Mouse (Mus musculus): Measurements from ENCODE around the gene Ank3. TPM values are rescaled to one million over a fixed set of nuclear protein-coding genes. Genes with fewer than 3 reads are reported as not detected.

Ank3 gene
- polyA plus RNA-seq, 1 experiment from 2014 or later, result 13.4 TPM

DNA sequence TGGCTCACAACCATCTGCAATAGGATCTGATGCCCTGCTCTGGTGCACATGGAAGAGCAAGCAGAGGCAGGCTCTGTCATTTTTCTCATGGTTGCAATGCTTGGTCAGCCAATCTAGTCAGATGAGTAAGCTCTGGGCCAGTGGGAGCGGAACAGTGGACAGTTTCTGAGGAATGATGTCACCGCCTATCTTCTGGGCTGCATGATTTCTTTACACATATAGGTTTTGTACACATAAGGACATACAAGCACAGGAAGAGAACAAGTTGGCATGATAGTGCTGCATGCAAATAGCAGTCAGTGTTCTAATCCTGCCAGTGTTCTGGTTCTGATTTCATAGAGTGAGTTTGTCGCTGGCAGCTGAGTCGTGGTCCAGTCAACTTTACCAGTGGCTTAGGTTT is 517.6 kb downstream of the Ank3 start:
- no peaks in the 10 kb centered on the region for H3K9me3 ChIP-seq (ENCODE audit: control insufficient read depth, low read length)
- no peak overlapping the region for H3K27ac ChIP-seq (ENCODE audit: low read depth, low read length)
- no peak for ATAC-seq (replicated peaks; ENCODE audit: low FRiP score)
- no peak overlapping the region for H3K4me3 ChIP-seq (ENCODE audit: low read depth, low read length)
- H3K27me3 ChIP-seq (replicated peaks; ENCODE audit: control insufficient read depth, insufficient read depth, low read length), result no peaks in the 10 kb centered on the region
- no peak overlapping the region for H3K4me2 ChIP-seq
- 85% methylated on average over 4 of the region's 4 CpGs for WGBS
- H3K4me1 ChIP-seq (replicated peaks; ENCODE audit: control insufficient read depth, insufficient read depth, low read length), result no peaks in the 10 kb centered on the region; the same call in 1 of the 2 replicates
- H3K9ac ChIP-seq (ENCODE audit: low read depth, low read length), result no peak overlapping the region
- H3K36me3 ChIP-seq (ENCODE audit: control insufficient read depth, insufficient read depth, low read length), result no peaks in the 10 kb centered on the region
- no peak for DNase-seq (ENCODE audit: low spot score)

DNA sequence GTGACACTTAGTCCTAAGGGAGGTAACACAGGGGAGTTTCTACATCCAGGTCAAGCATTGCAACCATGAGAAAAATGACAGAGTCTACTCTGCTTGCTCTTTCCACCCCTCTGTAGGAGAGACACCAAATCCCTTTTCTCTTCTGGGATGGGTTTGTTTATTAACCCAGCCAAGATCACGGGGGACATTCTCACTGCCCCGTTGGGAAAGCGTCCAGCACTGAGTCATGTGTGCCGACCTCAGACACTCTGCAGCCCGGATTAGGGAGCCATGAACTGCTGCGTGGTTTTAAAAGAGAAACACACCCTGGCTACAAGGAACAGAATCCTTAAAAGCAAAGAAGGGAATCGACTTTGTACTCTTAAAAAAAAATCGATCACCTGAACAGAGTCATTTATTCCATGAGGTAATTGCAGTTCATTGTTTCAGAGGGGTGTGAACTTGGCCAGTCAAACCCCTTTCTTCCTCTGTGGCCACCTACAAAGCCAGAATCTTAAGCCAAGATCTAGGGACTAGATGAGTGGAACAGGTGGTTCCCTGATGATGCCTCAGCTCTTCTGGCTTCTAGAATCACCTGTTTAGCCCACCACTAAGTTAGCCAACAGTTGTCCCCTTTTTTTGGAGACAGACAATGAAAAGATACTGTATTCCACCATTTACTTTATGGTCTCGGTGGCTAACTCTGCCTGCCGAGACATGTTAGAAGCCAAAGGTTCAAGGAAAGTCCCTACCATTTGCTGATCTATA is 518.3 kb downstream of the Ank3 start:
- 71% methylated on average over 10 of the region's 10 CpGs for WGBS
- Histone ChIP-seq H3K4me3 (ENCODE audit: low read depth, low read length) (no peak overlapping the region), H3K9ac (ENCODE audit: low read depth, low read length) (no peak overlapping the region), H3K9me3 (ENCODE audit: control insufficient read depth, low read length) (no peaks in the 10 kb centered on the region), H3K27me3 (replicated peaks; ENCODE audit: control insufficient read depth, insufficient read depth, low read length) (no peaks in the 10 kb centered on the region), H3K4me2 (no peak overlapping the region), H3K36me3 (ENCODE audit: control insufficient read depth, insufficient read depth, low read length) (no peaks in the 10 kb centered on the region), H3K27ac (ENCODE audit: low read depth, low read length) (no peak overlapping the region), H3K4me1 (replicated peaks; ENCODE audit: control insufficient read depth, insufficient read depth, low read length) (no peaks in the 10 kb centered on the region)
- DNase-seq (ENCODE audit: low spot score), result no peak
- ATAC-seq (replicated peaks; ENCODE audit: low FRiP score), result no peak

DNA sequence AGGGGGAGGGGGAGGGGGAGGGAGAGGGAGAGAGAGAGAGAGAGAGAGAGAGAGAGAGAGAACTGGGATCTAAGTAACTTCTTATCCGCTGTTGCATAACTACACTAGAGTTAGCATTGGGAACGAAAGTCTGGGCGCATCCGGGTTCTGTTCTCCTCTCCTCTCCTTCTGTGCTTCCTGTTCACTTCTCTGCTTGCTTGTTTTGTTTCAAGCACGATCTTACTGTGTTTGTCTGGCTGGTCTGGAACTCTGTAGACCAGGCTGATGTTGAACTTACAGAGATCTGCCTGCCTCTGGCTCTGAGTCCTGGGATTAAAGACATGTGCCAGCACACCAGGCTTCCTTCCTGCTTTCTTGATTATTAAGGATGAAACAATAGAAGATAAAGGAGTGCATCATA is 519.1 kb downstream of the Ank3 start:
- Histone ChIP-seq H3K9ac (ENCODE audit: low read depth, low read length) (no peak overlapping the region), H3K4me3 (ENCODE audit: low read depth, low read length) (no peak overlapping the region), H3K36me3 (ENCODE audit: control insufficient read depth, insufficient read depth, low read length) (no peaks in the 10 kb centered on the region), H3K27ac (ENCODE audit: low read depth, low read length) (no peak overlapping the region), H3K9me3 (ENCODE audit: control insufficient read depth, low read length) (no peaks in the 10 kb centered on the region), H3K27me3 (replicated peaks; ENCODE audit: control insufficient read depth, insufficient read depth, low read length) (no peaks in the 10 kb centered on the region), H3K4me2 (no peak overlapping the region), H3K4me1 (replicated peaks; ENCODE audit: control insufficient read depth, insufficient read depth, low read length) (no peaks in the 10 kb centered on the region; the same call in 1 of the 2 replicates)
- DNase-seq (ENCODE audit: low spot score) (no peak), ATAC-seq (replicated peaks; ENCODE audit: low FRiP score) (no peak)
- WGBS, result 84% methylated on average over 5 of the region's 5 CpGs

DNA sequence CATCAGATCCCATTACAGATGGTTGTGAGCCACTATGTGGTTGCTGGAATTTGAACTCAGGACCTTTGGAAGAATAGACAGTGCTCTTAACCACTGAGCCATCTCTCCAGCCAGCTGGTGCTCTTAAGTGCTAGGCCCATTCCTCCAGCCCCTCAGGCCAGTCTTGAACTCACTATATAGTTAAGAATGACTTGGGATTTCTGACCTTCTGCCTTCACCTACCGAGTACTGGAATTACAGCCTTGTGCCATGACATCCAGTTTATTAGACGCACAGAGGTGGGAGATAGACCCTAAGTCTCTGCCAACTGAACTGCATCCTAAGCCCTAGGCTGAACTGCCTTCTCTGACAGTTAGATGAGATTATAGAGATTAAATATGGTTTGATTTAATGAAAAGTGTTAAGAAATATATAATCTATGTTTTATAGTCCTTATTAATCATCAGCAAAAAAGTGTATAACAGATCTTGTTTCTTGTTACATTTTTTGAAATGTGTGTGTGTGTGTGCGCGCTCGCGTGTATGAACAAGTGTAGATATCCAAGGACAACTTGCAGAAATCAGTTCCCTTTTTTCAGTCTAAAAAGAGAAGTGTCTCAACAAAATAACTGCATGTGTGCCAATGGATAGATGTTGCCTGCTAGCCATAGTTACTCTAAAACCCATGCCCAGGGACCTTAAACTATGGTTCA is 520.0 kb downstream of the Ank3 start:
- DNase-seq (ENCODE audit: low spot score), result no peak
- 87% methylated on average over 6 of the region's 6 CpGs for WGBS
- no peak for ATAC-seq (replicated peaks; ENCODE audit: low FRiP score)

DNA sequence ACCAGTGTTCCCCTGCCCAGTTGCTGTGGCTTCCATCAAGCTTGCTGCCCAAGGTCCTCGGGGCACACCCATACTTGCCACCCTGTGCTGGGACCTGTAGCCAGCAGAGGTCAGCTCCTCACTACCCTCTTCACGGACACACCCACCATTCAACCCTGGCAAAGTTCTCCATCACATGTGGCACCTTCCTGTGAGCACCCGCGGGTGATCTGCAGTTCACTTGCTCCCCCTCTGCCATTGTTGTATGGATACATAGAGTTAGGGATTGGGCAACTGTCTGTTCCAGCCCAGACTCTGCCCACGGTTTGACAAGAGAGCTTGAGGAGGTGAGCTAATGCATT is 520.5 kb downstream of the Ank3 start:
- no peak overlapping the region for H3K9ac ChIP-seq (ENCODE audit: low read depth, low read length)
- no peaks in the 10 kb centered on the region for H3K36me3 ChIP-seq (ENCODE audit: control insufficient read depth, insufficient read depth, low read length)
- 86% methylated on average over 5 of the region's 5 CpGs for WGBS
- DNase-seq (ENCODE audit: low spot score) (no peak), ATAC-seq (replicated peaks; ENCODE audit: low FRiP score) (no peak)
- no peaks in the 10 kb centered on the region for H3K27me3 ChIP-seq (replicated peaks; ENCODE audit: control insufficient read depth, insufficient read depth, low read length)
- no peak overlapping the region for H3K27ac ChIP-seq (ENCODE audit: low read depth, low read length)
- peaks cover 5% of the 10 kb centered on the region for H3K4me1 ChIP-seq (replicated peaks; ENCODE audit: control insufficient read depth, insufficient read depth, low read length)
- no peak overlapping the region for H3K4me3 ChIP-seq (ENCODE audit: low read depth, low read length)
- no peaks in the 10 kb centered on the region for H3K9me3 ChIP-seq (ENCODE audit: control insufficient read depth, low read length)
- no peak overlapping the region for H3K4me2 ChIP-seq

More for the DNA sequence above, 520.0 kb downstream of the Ank3 start:
- no peak overlapping the region for H3K9ac ChIP-seq (ENCODE audit: low read depth, low read length)
- H3K4me1 ChIP-seq (replicated peaks; ENCODE audit: control insufficient read depth, insufficient read depth, low read length), result peaks cover 2% of the 10 kb centered on the region; the same call in 1 of the 2 replicates
- H3K4me3 ChIP-seq (ENCODE audit: low read depth, low read length), result no peak overlapping the region
- no peaks in the 10 kb centered on the region for H3K9me3 ChIP-seq (ENCODE audit: control insufficient read depth, low read length)
- H3K36me3 ChIP-seq (ENCODE audit: control insufficient read depth, insufficient read depth, low read length), result no peaks in the 10 kb centered on the region
- no peaks in the 10 kb centered on the region for H3K27me3 ChIP-seq (replicated peaks; ENCODE audit: control insufficient read depth, insufficient read depth, low read length)
- no peak overlapping the region for H3K4me2 ChIP-seq
- H3K27ac ChIP-seq (ENCODE audit: low read depth, low read length), result no peak overlapping the region

DNA sequence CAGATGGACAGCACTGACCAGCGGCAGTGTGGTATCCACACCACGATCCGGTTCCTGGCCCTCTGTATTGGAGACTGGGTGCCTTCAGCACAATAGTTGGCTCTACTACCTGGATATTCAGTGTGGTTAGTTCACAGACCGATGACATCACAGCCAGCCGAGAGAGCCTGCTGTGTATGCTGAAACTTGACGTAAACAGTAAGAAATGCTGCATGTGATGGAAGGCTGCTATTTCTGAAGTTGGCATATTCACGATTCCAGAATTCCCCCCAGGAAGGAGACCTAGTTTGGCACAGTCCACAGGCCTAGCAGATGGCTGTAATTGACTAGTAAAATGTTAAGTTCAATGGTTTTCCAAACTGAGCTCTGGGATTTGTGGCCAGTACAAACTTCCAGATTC is 521.2 kb downstream of the Ank3 start:
- peaks cover 5% of the 10 kb centered on the region for H3K4me1 ChIP-seq (replicated peaks; ENCODE audit: control insufficient read depth, insufficient read depth, low read length)
- no peaks in the 10 kb centered on the region for H3K27me3 ChIP-seq (replicated peaks; ENCODE audit: control insufficient read depth, insufficient read depth, low read length)
- no peak overlapping the region for H3K4me2 ChIP-seq
- H3K9me3 ChIP-seq (ENCODE audit: control insufficient read depth, low read length), result no peaks in the 10 kb centered on the region
- DNase-seq (ENCODE audit: low spot score) (no peak), ATAC-seq (replicated peaks; ENCODE audit: low FRiP score) (no peak)
- 83% methylated on average over 7 of the region's 7 CpGs for WGBS
- no peaks in the 10 kb centered on the region for H3K36me3 ChIP-seq (ENCODE audit: control insufficient read depth, insufficient read depth, low read length)
- H3K9ac ChIP-seq (ENCODE audit: low read depth, low read length), result no peak overlapping the region
- H3K27ac ChIP-seq (ENCODE audit: low read depth, low read length), result no peak overlapping the region
- no peak overlapping the region for H3K4me3 ChIP-seq (ENCODE audit: low read depth, low read length)

DNA sequence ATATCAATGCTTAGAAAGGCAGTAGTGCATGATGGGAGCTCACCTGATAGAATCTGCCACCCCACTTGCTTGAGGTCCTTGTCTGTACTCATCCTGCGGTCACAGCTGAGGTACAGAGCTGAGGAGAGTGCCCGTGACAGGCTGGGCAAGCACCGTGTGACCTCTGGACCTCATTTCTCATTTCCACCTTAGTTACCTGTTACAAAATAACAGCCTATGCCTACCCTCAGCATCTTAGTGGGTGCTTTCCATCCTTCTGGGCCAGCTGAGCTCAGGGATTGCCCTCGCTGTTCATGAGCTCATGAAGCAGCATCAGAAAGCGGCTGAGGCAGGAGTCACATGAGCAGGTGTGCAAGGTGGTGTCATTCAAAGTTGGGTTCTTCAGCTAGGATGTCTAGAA is 523.5 kb downstream of the Ank3 start:
- no peak for DNase-seq (ENCODE audit: low spot score)
- Histone ChIP-seq H3K27me3 (replicated peaks; ENCODE audit: control insufficient read depth, insufficient read depth, low read length) (no peaks in the 10 kb centered on the region; the same call in 1 of the 2 replicates), H3K27ac (ENCODE audit: low read depth, low read length) (no peak overlapping the region)

DNA sequence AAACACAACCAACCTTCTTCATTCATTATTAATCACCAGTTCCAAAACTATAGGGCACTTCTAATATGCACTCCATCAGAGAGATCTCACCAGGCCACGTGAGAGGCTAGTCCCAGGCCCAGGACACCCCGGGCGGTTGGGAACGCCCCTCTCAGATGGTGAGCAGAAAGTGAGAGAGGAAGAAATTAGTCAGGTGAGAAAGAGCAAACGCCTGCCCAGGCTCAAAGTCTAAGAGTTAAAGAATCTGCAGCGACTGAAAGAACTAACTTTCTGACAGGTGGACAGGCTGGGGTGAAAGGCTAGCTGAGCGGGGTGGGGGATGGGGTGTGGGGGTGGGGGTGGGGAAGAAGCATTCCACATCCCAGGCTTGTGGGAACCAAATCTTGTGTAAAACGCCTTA is 525.2 kb downstream of the Ank3 start:
- H3K9ac ChIP-seq (ENCODE audit: low read depth, low read length), result peak overlapping the region; percentile 1; the same call in 1 of the 2 replicates
- peak overlapping the region; percentile 49 for H3K4me3 ChIP-seq (ENCODE audit: low read depth, low read length)
- ATAC-seq (replicated peaks; ENCODE audit: low FRiP score), result no peak
- H3K27ac ChIP-seq (ENCODE audit: low read depth, low read length), result peak overlapping the region; percentile 36
- peaks cover 17% of the 10 kb centered on the region for H3K4me1 ChIP-seq (replicated peaks; ENCODE audit: control insufficient read depth, insufficient read depth, low read length)
- H3K9me3 ChIP-seq (ENCODE audit: control insufficient read depth, low read length), result no peaks in the 10 kb centered on the region
- DNase-seq (ENCODE audit: low spot score), result no peak
- 14% methylated on average over 8 of the region's 8 CpGs for WGBS
- H3K4me2 ChIP-seq, result peak overlapping the region; percentile 91
- peaks cover 5% of the 10 kb centered on the region for H3K27me3 ChIP-seq (replicated peaks; ENCODE audit: control insufficient read depth, insufficient read depth, low read length)
- no peaks in the 10 kb centered on the region for H3K36me3 ChIP-seq (ENCODE audit: control insufficient read depth, insufficient read depth, low read length)

More for the DNA sequence above, 523.5 kb downstream of the Ank3 start:
- Histone ChIP-seq H3K4me2 (no peak overlapping the region), H3K36me3 (ENCODE audit: control insufficient read depth, insufficient read depth, low read length) (no peaks in the 10 kb centered on the region), H3K4me3 (ENCODE audit: low read depth, low read length) (no peak overlapping the region), H3K9me3 (ENCODE audit: control insufficient read depth, low read length) (no peaks in the 10 kb centered on the region), H3K4me1 (replicated peaks; ENCODE audit: control insufficient read depth, insufficient read depth, low read length) (peaks cover 17% of the 10 kb centered on the region), H3K9ac (ENCODE audit: low read depth, low read length) (no peak overlapping the region)
- 73% methylated on average over 5 of the region's 5 CpGs for WGBS
- no peak for ATAC-seq (replicated peaks; ENCODE audit: low FRiP score)

DNA sequence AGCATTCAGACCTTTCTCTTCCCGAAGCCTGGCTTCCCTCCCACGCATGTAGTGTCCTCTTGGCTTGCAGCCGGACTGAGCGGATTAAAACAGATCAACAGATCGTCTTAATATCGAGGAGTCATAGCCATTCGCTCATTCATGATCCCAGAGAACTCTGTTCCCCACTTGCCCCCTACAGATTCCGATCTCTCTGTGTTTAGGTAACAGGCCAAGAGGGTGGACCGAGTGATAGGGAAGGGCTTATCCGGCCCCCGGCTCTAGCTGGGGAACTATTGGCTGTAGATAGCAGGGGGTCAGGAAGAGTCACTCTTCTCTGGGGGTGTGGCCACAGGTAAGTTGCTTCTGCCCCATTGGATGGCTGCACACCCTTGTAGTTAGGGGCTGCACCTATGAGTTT is 525.7 kb downstream of the Ank3 start:
- Histone ChIP-seq H3K9ac (ENCODE audit: low read depth, low read length) (no peak overlapping the region; the same call in 1 of the 2 replicates), H3K27ac (ENCODE audit: low read depth, low read length) (peak overlapping the region; percentile 77), H3K4me3 (ENCODE audit: low read depth, low read length) (peak overlapping the region; percentile 49), H3K27me3 (replicated peaks; ENCODE audit: control insufficient read depth, insufficient read depth, low read length) (peaks cover 5% of the 10 kb centered on the region), H3K4me1 (replicated peaks; ENCODE audit: control insufficient read depth, insufficient read depth, low read length) (peaks cover 17% of the 10 kb centered on the region), H3K4me2 (peak overlapping the region; percentile 91), H3K9me3 (ENCODE audit: control insufficient read depth, low read length) (no peaks in the 10 kb centered on the region), H3K36me3 (ENCODE audit: control insufficient read depth, insufficient read depth, low read length) (no peaks in the 10 kb centered on the region)
- ATAC-seq (replicated peaks; ENCODE audit: low FRiP score) (peak; percentile 96), DNase-seq (ENCODE audit: low spot score) (peak; percentile 53)
- 6% methylated on average over 11 of the region's 11 CpGs for WGBS

Data from liver, embryonic 11.5 days (tissue).